Mouse (Mus musculus) kidney, embryonic 16.5 days (tissue): ENCODE measurements around the gene Slc13a3. TPM values are rescaled to one million over a fixed set of nuclear protein-coding genes. Genes with fewer than 3 reads are reported as not detected.
A peak's percentile ranks its signal among the peaks of the same experiment; 100 is the strongest.

ENCODE experiments used
- ATAC-seq: fragments of 200-750 bp; cut with Nextera tagmentation; 2 replicates; pipeline ENCODE4 v1.8.0; 2017; ENCODE audit warnings: moderate TSS enrichment; ENCODE audit not compliant: low FRiP score, low TSS enrichment
- H3K27ac ChIP-seq: fragments of 300-500 bp; sonication (generic); 2 replicates; pipeline ENCODE4 v1.5.1; 2014; ENCODE audit warnings: low read length
- H3K27me3 ChIP-seq: fragments of 300-500 bp; sonication (generic); 2 replicates; pipeline ENCODE4 v1.6.1; 2014; ENCODE audit warnings: low read length, control low read depth, mixed read lengths; ENCODE audit not compliant: insufficient read depth
- H3K36me3 ChIP-seq: fragments of 300-500 bp; sonication (generic); 2 replicates; pipeline ENCODE4 v1.6.1; 2014; ENCODE audit warnings: low read length, control low read depth, mixed read lengths; ENCODE audit not compliant: insufficient read depth
- H3K4me1 ChIP-seq: fragments of 300-500 bp; sonication (generic); 2 replicates; pipeline ENCODE4 v1.6.1; 2014; ENCODE audit warnings: low read length, control low read depth, mixed read lengths; ENCODE audit not compliant: insufficient read depth
- H3K4me2 ChIP-seq: fragments of 300-500 bp; sonication (generic); replicated peaks from 2 replicates; pipeline ENCODE4 v1.6.1; 2014; ENCODE audit warnings: low read depth, low read length
- H3K4me3 ChIP-seq: fragments of 300-500 bp; sonication (generic); 2 replicates; pipeline ENCODE4 v1.5.1; 2014; ENCODE audit warnings: mild to moderate bottlenecking, low read length
- H3K9ac ChIP-seq: fragments of 300-500 bp; sonication (generic); replicated peaks from 2 replicates; pipeline ENCODE4 v1.6.1; 2014; ENCODE audit warnings: low read length
- H3K9me3 ChIP-seq: fragments of 300-500 bp; sonication (generic); 2 replicates; pipeline ENCODE4 v1.6.1; 2016; ENCODE audit warnings: low read length, control low read depth
- WGBS: fragments of 180-500 bp; shearing (Covaris S2); extraction: QIAGEN DNeasy Blood & Tissue Kit; methylation state at CpG from one replicate; pipeline ENCODE4 v1.1.7; 2014; 5-methylcytosine and 5-hydroxymethylcytosine counted together
- polyA plus RNA-seq: library from polyadenylated mRNA; unstranded; fragments of >200 nt; fragmentation: Nextera tagmentation; extraction: Ambion mirVana; gene quantifications from 2 replicates; pipeline ENCODE4 v1.2.1, GENCODE M21; 2015

Gene Slc13a3
- polyA plus RNA-seq, 1 experiment from 2014 or later = 4.5 TPM

- H3K27ac ChIP-seq = no peak overlapping the region
- H3K9me3 ChIP-seq = no peaks in the 10 kb centered on the region
- 56% methylated on average over 6 of the region's 6 CpGs for WGBS
- no peak overlapping the region for H3K4me3 ChIP-seq
- H3K9ac ChIP-seq = no peak overlapping the region
- no peaks in the 10 kb centered on the region for H3K27me3 ChIP-seq
- H3K4me1 ChIP-seq = no peaks in the 10 kb centered on the region
- peaks cover 5% of the 10 kb centered on the region for H3K36me3 ChIP-seq
- ATAC-seq = no peak
- no peak overlapping the region for H3K4me2 ChIP-seq
Observed at GRCm38 (mm10) chr2:165484152-165484551, 11.1 kb upstream of the Slc13a3 start.

- 49% methylated on average over 8 of the region's 8 CpGs for WGBS
- no peak for ATAC-seq
- H3K27ac ChIP-seq = no peak overlapping the region
- no peak overlapping the region for H3K4me2 ChIP-seq
- H3K9me3 ChIP-seq = no peaks in the 10 kb centered on the region
- H3K4me1 ChIP-seq = no peaks in the 10 kb centered on the region
- H3K4me3 ChIP-seq = no peak overlapping the region
- no peak overlapping the region for H3K9ac ChIP-seq
- no peaks in the 10 kb centered on the region for H3K27me3 ChIP-seq
- H3K36me3 ChIP-seq = no peaks in the 10 kb centered on the region
Observed at GRCm38 (mm10) chr2:165482003-165482402, 9.0 kb upstream of the Slc13a3 start.

GRCm38 (mm10) chr2:165475850-165476249, 2.8 kb upstream of the Slc13a3 start:
- H3K36me3 ChIP-seq = no peaks in the 10 kb centered on the region
- 48% methylated on average over 5 of the region's 5 CpGs for WGBS

GRCm38 (mm10) chr2:165475412-165475811, 2.4 kb upstream of the Slc13a3 start:
- Histone ChIP-seq H3K4me3 (no peak overlapping the region), H3K36me3 (no peaks in the 10 kb centered on the region), H3K4me2 (no peak overlapping the region), H3K9me3 (no peaks in the 10 kb centered on the region), H3K27ac (no peak overlapping the region), H3K9ac (no peak overlapping the region), H3K4me1 (no peaks in the 10 kb centered on the region), H3K27me3 (peaks cover 23% of the 10 kb centered on the region)
- 77% methylated on average over 7 of the region's 7 CpGs for WGBS
- no peak for ATAC-seq

More at GRCm38 (mm10) chr2:165475850-165476249, 2.8 kb upstream of the Slc13a3 start:
- no peak overlapping the region for H3K9ac ChIP-seq
- no peaks in the 10 kb centered on the region for H3K4me1 ChIP-seq
- no peak overlapping the region for H3K4me3 ChIP-seq
- 0 out of 2 replicates have a peak, but pooled peaks have one; percentile 9 for ATAC-seq
- peaks cover 23% of the 10 kb centered on the region for H3K27me3 ChIP-seq
- no peak overlapping the region for H3K27ac ChIP-seq
- H3K4me2 ChIP-seq = no peak overlapping the region
- no peaks in the 10 kb centered on the region for H3K9me3 ChIP-seq

GRCm38 (mm10) chr2:165471943-165472342, 1.1 kb downstream of the Slc13a3 start:
- Histone ChIP-seq H3K9ac (no peak overlapping the region), H3K4me1 (no peaks in the 10 kb centered on the region), H3K4me2 (no peak overlapping the region), H3K36me3 (no peaks in the 10 kb centered on the region), H3K4me3 (no peak overlapping the region), H3K9me3 (no peaks in the 10 kb centered on the region), H3K27ac (no peak overlapping the region), H3K27me3 (peaks cover 23% of the 10 kb centered on the region)
- WGBS = 73% methylated on average over 11 of the region's 11 CpGs
- ATAC-seq = no peak

GRCm38 (mm10) chr2:165470167-165470566, 2.9 kb downstream of the Slc13a3 start:
- Histone ChIP-seq H3K4me3 (no peak overlapping the region), H3K9me3 (no peaks in the 10 kb centered on the region), H3K4me1 (no peaks in the 10 kb centered on the region), H3K27me3 (peaks cover 23% of the 10 kb centered on the region), H3K4me2 (no peak overlapping the region), H3K27ac (no peak overlapping the region), H3K36me3 (no peaks in the 10 kb centered on the region), H3K9ac (no peak overlapping the region)
- whole genome bisulfite sequencing = 21% methylated on average over 5 of the region's 5 CpGs
- ATAC-seq = no peak

- no peak overlapping the region for H3K4me3 ChIP-seq
- no peaks in the 10 kb centered on the region for H3K36me3 ChIP-seq
- H3K4me1 ChIP-seq = no peaks in the 10 kb centered on the region
- ATAC-seq = 0 out of 2 replicates have a peak, but pooled peaks have one; percentile 47
- no peaks in the 10 kb centered on the region for H3K9me3 ChIP-seq
- 55% methylated on average over 15 of the region's 15 CpGs for WGBS
- no peak overlapping the region for H3K27ac ChIP-seq
- H3K9ac ChIP-seq = no peak overlapping the region
- no peak overlapping the region for H3K4me2 ChIP-seq
- H3K27me3 ChIP-seq = peaks cover 16% of the 10 kb centered on the region
Observed at GRCm38 (mm10) chr2:165467824-165468452, 5.1 kb downstream of the Slc13a3 start.

GRCm38 (mm10) chr2:165459663-165460062, 13.4 kb downstream of the Slc13a3 start:
- H3K4me3 ChIP-seq = no peak overlapping the region
- H3K4me2 ChIP-seq = no peak overlapping the region
- H3K9ac ChIP-seq = no peak overlapping the region
- H3K27me3 ChIP-seq = 0 out of 2 replicates have a peak, but pooled peaks cover 2% of the 10 kb centered on the region
- no peaks in the 10 kb centered on the region for H3K9me3 ChIP-seq
- no peaks in the 10 kb centered on the region for H3K36me3 ChIP-seq
- no peaks in the 10 kb centered on the region for H3K4me1 ChIP-seq
- no peak overlapping the region for H3K27ac ChIP-seq
- peak; percentile 93 for ATAC-seq
- WGBS = 13% methylated on average over 7 of the region's 7 CpGs

- Histone ChIP-seq H3K27ac (no peak overlapping the region), H3K27me3 (0 out of 2 replicates have a peak, but pooled peaks cover under 1% of the 10 kb centered on the region), H3K9ac (no peak overlapping the region), H3K4me1 (no peaks in the 10 kb centered on the region), H3K36me3 (no peaks in the 10 kb centered on the region), H3K4me3 (no peak overlapping the region), H3K9me3 (no peaks in the 10 kb centered on the region), H3K4me2 (no peak overlapping the region)
- WGBS = 43% methylated on average over 5 of the region's 5 CpGs
- no peak for ATAC-seq
Observed at GRCm38 (mm10) chr2:165458189-165458588, 14.8 kb downstream of the Slc13a3 start.

- 71% methylated on average over 2 of the region's 2 CpGs for WGBS
- H3K4me2 ChIP-seq = no peak overlapping the region
- H3K9me3 ChIP-seq = no peaks in the 10 kb centered on the region
- ATAC-seq = no peak
- H3K36me3 ChIP-seq = no peaks in the 10 kb centered on the region
- H3K27me3 ChIP-seq = no peaks in the 10 kb centered on the region
- no peak overlapping the region for H3K27ac ChIP-seq
- no peak overlapping the region for H3K4me3 ChIP-seq
- H3K9ac ChIP-seq = no peak overlapping the region
- no peaks in the 10 kb centered on the region for H3K4me1 ChIP-seq
Observed at GRCm38 (mm10) chr2:165456710-165457109, 16.3 kb downstream of the Slc13a3 start.
